Mouse (Mus musculus) left cerebral cortex, postnatal 14 days (tissue): ENCODE measurements around the gene Eno4. TPM values are rescaled to one million over a fixed set of nuclear protein-coding genes. Genes with fewer than 3 reads are reported as not detected.
"Not testable (repeated sequence)": the region's sequence is repeated elsewhere in the genome, so short reads cannot be mapped to it uniquely, and the experiment has no call there.

Source experiments
- DNase-seq, 2 experiments: peaks; one replicate each; pipeline ENCODE4 v3.0.0; 2021 to 2022; ENCODE audit warnings: low spot score in 2 of 2, mixed read lengths in 1 of 2
- intact Hi-C: fragments of 180-260 bp; cut with DNase I; formaldehyde crosslinking; loops from one replicate; pipeline ENCODE4 v1.15.1; 2025
- long read RNA-seq, 2 experiments: library from polyadenylated mRNA; stranded (forward); transcript quantifications; one replicate each; pipeline ENCODE4 v2.0.0; 2021
- total RNA-seq, 2 experiments: library from RNA; stranded (reverse); gene quantifications; 2 replicates each; pipeline ENCODE4 v1.2.3; 2021

The Eno4 gene
- total RNA-seq = 1 to 10 TPM; 1.6 to 1.8 TPM
- long read RNA-seq, experiment 1, partial matches to known transcripts = 0 of 4 reads
- long read RNA-seq, experiment 1, other reads (novel, unspliced or antisense) = 3 of 4 reads
- long read RNA-seq, experiment 2, partial matches to known transcripts = 1 of 3 reads
- long read RNA-seq, experiment 2, other reads (novel, unspliced or antisense) = 1 of 3 reads

DNA sequence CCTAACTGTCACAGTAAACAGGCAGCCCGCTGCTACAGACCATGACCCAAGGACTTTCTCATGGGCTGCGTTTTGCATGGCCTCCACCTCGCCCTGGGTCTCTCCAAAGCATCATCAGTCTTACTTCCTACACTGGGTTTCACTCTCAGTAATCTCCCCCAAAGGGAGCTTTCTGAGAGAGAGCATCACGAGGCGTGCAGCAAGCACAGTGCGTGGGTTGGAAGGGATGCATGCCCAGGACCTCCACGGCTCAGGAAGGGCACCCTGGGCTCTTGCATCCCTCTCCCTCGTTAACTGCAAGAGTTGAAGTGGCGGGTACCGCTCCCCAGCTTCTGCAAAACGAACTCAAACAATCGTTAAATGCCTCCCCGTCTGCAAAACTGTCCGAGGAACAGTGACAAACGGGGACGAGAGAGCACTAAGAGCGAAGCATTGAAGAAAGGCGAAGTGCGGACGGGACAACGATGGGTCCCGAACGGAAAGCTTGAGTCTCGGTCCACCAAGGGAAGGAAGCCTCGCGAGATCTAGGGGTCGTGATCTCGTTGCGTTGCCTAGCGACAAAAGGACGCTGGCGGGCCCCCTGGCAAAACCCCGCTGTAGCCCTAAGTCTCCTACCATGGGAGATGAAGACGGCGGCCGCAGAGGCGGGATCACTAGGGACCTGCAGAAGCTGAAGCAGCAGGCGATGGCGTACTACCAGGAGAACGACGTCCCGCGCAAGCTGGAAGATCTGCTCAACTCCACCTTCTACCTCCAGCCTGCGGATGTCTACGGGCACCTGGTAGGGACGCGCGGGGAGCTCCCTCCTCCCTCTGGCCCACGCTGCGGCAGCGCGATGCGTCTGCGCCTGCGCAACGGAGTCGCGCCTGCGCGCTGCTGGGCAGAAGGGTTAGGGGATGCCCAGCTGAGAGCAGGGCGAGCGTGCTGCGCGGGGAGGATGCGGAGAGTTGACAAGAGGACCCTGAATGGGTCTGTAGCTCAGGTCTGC lies at the start of gene Eno4, which contains the start of gene Hspa12a:
Gene Eno4 (plus strand): TSS at position 585 of the 988 bp plus-strand sequence.
Gene Hspa12a (minus strand): TSS at position 814 of the 988 bp plus-strand sequence.
- intact Hi-C loops = no loop called here
- peak; percentile 94 to 96 for DNase-seq

DNA sequence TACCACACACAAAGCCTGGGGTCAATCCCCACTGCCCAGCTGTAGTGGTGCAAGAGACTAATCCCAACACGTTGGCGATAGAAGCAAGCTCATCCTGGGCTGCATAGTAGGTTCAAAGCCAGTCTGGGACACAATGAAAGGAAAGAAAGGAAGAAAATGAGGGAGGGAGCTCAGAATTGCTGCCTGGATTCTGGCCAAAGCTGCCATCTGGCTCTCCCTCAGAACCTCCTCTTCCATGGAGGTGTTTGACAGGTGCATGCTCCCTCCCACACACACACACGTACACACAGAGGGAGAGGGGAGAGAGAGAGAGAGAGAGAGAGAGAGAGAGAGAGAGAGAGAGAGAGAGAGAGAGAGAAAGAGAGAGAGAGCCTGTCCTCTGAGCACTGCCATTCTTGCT lies 47.0 kb upstream of the Eno4 start:
- peak; percentile 33 to 40 for DNase-seq
- intact Hi-C loops = no loop called here

GRCm38 (mm10) chr19:58900471-58900870 lies 42.8 kb upstream of the Eno4 start:
- intact Hi-C loops = loop anchor here (5.0 kb wide), 1 partner anchor 138 kb away; no protein-coding TSS in a partner anchor
- DNase-seq = not testable (repeated sequence)

DNA sequence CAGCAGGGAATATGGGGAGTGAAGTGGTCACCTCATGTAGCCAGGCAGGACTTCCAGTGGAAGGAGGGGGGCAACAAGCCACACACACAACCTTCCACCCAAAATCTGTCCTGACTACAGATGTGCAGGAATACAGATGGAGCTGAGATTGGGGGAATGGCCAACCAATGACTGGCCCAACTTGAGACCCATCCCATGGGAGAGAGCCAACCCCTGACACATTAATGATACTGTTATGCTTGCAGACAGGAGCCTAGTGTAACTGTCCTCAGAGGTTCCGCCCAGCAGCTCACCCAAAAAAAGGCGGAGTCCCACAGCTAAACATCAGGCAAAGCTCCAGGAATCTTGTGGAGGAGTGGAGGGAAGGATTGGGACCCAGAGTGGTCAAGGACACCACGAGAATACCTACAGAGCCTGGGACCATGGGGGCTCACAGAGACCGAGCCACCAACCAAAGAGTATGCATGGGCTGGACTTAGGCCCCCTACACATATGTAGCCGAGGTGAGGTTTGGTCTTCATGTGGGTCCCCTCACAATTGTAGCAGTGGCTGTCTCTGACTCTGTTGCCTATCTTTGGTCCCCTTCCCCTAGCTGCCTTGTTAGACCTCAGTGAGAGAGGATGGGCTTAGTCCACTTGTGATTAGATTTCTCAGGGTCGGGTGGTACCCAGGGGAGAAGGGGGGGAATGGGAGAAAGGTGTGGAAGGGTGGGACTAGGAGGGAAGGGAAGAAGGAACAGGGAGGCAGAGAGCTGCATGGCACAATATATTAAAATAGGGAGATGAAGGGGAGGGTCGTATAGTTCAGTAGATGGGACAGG lies 39.9 kb upstream of the Eno4 start:
- no peak for DNase-seq
- intact Hi-C loops = loop anchor here (5.0 kb wide), 1 partner anchor 141 kb away; no protein-coding TSS in a partner anchor

DNA sequence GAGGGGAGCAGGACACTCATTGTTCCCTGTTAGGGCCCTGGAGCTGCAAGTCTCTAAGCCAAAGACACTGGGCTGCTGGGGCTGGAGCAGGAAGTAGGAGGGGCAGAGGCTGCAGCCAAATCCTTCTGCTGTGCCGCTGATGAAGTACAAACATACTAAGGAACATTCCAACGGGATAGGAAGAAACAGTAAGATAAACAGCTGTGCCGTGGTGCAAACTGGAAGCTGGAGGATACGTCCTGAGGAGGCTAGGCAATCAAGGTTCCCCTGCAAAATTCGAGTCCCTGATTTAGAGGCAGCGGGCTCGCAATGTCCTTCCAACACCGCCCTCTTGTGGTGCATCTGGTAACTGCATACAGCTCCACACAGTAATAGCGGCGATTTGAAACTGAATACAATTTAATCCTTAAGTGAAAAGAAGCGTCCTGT lies 39.3 kb upstream of the Eno4 start:
- peak; percentile 84 to 93 for DNase-seq
- intact Hi-C loops = loop anchor here (1.0 to 5.0 kb wide), 2 partner anchors 98 to 142 kb away; no protein-coding TSS in a partner anchor

DNA sequence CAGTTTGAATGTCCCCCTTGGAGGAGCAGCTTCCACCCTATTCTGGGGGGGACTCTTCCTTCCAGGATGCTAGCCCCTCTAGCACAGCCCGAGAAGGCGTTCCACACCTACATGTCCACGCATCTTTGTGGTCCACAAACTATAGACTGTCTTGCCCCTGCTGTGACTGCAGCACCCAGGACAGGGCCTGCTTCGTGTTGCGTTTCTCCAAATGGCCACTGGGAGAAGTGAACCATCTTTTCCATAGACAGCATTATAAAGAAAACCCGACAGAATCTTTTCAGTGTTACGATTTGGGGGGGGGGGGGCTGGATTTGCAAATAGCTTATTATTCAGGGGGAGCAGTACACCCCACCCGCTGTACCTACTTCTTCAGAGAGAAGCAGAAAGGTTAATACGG lies 36.5 kb upstream of the Eno4 start:
- no peak for DNase-seq
- intact Hi-C loops = no loop called here

DNA sequence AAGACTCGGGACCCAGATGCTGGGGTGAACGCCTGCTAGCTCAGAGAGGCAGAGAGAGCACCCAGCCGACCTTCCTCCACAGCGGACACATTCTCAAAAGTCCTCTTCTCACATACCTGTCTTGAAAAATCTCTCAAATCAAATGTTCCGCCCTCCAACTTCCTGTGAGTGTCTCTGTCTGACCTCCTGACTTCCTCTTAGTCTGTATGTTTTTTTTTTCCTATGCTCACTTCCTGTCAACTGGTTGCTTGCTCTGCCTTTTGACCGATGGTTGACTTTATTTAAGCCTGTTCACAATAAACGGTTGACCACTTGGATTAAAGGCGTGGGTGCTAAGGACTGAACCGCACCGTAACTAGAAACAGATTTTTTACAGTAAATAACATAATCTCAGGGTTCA lies 35.2 kb upstream of the Eno4 start:
- intact Hi-C loops = no loop called here
- no peak for DNase-seq

DNA sequence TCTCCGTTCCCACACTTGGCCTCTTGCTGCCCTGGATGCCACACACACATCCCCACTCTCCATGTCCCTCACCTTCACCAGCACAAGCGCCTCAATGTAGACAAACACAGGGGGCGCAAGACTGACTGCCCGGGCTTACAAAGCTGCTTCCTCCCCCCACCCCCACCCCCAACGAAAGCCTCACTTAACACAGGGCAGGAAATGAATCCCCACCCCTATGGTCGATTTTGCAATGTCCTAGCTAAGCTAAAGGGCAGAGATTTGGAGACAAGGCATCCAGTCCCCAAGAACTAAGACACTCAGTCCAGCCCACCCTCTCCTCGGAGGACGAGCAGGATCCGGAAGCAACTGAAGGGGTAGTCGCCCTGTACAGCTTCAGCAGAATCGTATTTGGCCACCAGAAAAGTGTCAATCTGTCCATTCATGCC lies 32.3 kb upstream of the Eno4 start:
- DNase-seq = no peak
- intact Hi-C loops = loop anchor here (2.0 kb wide), 1 partner anchor 288 kb away; no protein-coding TSS in a partner anchor

GRCm38 (mm10) chr19:58911386-58911785 lies 31.8 kb upstream of the Eno4 start:
- intact Hi-C loops = loop anchor here (2.0 kb wide), 1 partner anchor 287 kb away; no protein-coding TSS in a partner anchor
- DNase-seq = peak; percentile 79 to 83

GRCm38 (mm10) chr19:58913301-58913700 lies 29.9 kb upstream of the Eno4 start:
- no peak for DNase-seq
- intact Hi-C loops = no loop called here

GRCm38 (mm10) chr19:58918597-58918996 lies 24.6 kb upstream of the Eno4 start:
- DNase-seq = no peak
- intact Hi-C loops = no loop called here

DNA sequence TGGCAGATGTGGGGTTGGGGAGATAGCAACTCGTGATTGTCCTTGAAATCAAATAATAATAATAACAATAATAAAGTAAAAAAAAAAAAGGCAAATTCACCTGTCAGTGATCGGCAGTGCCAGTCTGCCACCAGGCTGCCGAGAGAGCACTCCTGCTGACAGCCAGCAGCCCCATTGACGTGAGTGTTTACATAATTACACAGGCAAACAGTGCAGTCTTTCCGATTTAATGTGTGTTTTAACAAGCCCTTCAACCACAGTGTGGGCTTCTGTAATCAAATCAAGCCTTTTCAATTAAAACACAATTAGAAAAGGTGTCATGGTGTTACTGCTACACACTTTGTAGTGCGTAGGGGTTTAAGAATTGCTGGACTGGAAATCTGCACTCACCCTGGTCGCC lies 24.1 kb upstream of the Eno4 start:
- intact Hi-C loops = no loop called here
- no peak for DNase-seq

- intact Hi-C loops = no loop called here
- DNase-seq = no peak
Observed at GRCm38 (mm10) chr19:58931081-58931800, 12.0 kb upstream of the Eno4 start.

GRCm38 (mm10) chr19:58933062-58933461 lies 10.2 kb upstream of the Eno4 start:
- no peak for DNase-seq
- intact Hi-C loops = no loop called here

DNA sequence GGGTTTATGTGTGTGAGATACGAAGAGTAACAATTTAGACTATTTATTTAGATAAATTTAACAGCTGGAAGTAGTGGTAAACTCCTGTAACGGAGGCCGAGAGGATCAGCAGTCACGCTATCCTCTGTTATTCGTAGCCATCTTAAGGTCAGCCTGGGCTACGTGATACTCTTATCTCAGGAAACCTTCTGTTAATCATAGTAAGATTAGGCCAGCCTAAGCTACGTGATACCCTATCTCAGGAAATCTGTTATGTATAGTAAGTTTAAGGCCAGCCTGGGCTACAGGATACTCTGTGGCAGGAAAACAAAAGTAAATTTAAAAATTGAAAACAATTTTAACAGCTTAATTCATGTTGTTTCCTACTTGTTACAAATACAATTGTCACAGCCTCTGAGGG lies 2.7 kb downstream of the Eno4 start:
- intact Hi-C loops = no loop called here
- no peak for DNase-seq

DNA sequence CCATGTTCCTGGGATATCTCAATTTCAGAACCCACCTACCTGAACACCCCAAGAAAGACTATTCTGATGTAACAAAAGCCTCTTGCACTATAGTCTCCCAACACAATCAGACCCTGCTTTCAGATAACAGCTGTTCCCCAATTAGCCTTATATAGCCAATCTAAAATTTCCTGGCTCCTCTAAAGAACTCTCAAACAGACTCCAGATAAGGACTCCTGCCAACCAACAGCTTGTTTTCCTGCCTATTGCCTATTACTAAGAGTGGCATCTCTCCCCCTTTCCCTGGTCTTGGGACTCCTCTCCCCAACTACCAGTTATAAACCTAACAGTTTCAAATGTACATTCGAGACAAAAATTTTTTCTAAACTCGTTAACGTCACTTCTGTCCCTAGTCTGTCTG lies 8.3 kb downstream of the Eno4 start:
- intact Hi-C loops = no loop called here
- no peak for DNase-seq

DNA sequence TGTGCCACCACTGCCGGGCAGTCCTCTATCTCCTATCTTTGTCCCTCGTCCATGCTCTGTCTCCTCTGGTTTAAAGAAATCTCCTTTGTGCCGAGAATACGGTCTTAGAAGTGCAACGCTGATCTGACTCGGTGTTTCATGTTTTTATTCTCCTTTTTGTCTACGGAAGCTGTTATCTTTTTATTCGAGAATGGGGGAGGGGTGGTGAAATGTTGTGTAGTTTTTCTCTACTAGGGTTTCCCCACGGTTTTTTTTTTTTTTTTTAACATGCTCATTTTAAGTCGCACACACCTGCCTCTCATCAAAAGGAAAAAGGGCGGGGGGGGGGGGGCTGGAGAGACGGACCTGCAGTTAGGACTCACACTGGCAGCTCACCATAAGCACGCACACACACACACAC lies 9.0 kb downstream of the Eno4 start:
- no peak for DNase-seq
- intact Hi-C loops = no loop called here

GRCm38 (mm10) chr19:58954779-58955178 lies 11.6 kb downstream of the Eno4 start:
- intact Hi-C loops = no loop called here
- no peak for DNase-seq

DNA sequence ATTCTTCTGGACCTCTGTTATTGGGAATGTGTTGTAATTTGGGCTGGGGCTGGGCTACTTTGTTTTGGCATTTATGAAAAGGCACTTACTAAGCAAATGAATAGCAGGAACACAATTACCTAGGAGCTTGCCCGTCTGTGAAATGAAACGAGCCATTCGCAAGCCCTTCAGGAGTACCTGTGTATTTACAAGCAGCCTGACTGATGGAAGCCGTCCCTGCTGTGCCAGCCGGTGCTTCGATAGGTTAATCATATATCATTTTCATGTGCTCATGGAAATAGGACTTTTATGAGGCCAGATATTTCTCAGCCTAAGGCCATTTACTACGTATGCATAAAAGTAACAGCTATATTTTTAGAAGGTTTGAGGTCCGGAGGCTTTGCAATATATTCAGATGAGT lies 19.8 kb downstream of the Eno4 start:
- DNase-seq = no peak
- intact Hi-C loops = no loop called here
